Mouse (Mus musculus): Measurements from ENCODE around the gene Rabgef1. TPM values are rescaled to one million over a fixed set of nuclear protein-coding genes. Genes with fewer than 3 reads are reported as not detected.
A peak's percentile ranks its signal among the peaks of the same experiment; 100 is the strongest.
"Not testable (repeated sequence)": the region's sequence is repeated elsewhere in the genome, so short reads cannot be mapped to it uniquely, and the experiment has no call there.

The Rabgef1 gene
- total RNA-seq, 2 experiments from 2014 or later = 59.2 to 66.9 TPM

DNA sequence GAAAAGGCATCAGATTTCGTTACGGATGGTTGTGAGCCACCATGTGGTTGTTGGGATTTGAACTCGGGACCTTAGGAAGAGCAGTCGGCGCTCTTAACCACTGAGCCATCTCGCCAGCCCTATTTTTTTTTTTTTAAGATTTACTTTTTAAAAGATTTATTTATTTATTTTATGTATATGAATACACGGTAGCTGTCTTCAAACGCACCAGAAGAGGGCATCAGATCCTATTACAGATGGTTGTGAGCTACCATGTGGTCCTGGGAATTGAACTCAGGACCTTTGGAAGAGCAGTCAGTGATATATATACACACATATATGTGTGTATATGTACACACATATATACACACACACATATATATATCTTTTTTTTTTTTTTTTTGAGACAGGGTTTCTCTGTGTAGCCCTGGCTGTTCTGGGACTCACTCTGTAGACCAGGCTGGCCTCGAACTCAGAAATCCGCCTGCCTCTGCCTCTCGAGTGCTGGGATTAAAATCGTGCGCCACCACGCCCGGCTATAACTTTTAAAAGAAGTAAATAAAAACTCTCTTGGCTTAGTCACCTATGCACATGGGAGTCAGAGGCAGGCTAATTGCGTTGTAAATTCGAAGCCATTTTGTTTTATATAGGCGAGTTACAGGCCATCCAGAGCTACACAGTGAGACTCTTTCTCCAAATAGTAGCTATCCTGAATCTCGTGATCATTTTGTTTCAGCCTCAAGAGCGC lies 84.4 kb downstream of the Rabgef1 start:
- intact Hi-C loops (cut with DNase I) = loop anchor here (2.0 kb wide), 1 partner anchor 33 kb away; no protein-coding TSS in a partner anchor
- TF ChIP-seq CTCF (IDR thresholded peaks at IDR 0.05) = peak; percentile 22
- Histone ChIP-seq H3K4me3 (peak overlapping the region; percentile 91), H3K27ac (0 out of 2 replicates have a peak overlapping the region, but pooled peaks have one; percentile 34)
- not testable (repeated sequence) for DNase-seq (ENCODE audit: extremely low spot score in 1 of 2, low spot score in 2 of 2)

GRCm38 (mm10) chr5:130256678-130257271 lies 85.2 kb downstream of the Rabgef1 start:
- H3K27ac ChIP-seq = peak overlapping the region; percentile 81; the same call in 1 of the 2 replicates
- DNase-seq (ENCODE audit: extremely low spot score in 1 of 2, low spot score in 2 of 2) = peak; percentile 86 to 89
- no peak for TF ChIP-seq CTCF (IDR thresholded peaks at IDR 0.05)
- peak overlapping the region; percentile 91 for H3K4me3 ChIP-seq
- intact Hi-C loops (cut with DNase I) = no loop called here

GRCm38 (mm10) chr5:130257303-130257702 lies 85.7 kb downstream of the Rabgef1 start:
- no peak for TF ChIP-seq CTCF (IDR thresholded peaks at IDR 0.05)
- H3K27ac ChIP-seq = peak overlapping the region; percentile 81; the same call in 1 of the 2 replicates
- DNase-seq (ENCODE audit: extremely low spot score in 1 of 2, low spot score in 2 of 2) = no peak
- peak overlapping the region; percentile 91 for H3K4me3 ChIP-seq
- intact Hi-C loops (cut with DNase I) = no loop called here

DNA sequence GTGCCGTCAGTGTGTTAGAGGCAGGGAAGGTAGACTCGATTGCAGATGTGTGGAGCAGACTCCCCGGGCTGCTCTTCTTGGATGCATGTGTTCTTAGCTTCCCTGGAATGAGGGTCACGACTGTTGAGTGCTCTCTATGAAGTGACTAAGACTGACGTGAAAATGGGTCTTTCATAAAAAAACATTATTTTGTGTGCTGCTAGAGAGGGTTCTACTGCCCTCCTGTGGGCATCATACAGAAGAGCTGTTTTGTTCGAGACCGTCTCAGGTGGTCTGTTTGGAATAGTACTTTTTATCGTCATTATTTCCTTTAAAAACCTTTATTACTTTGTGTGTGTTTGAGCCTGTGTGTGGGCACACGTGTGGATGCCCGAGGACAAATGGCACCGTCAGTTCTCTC lies 91.9 kb downstream of the Rabgef1 start:
- intact Hi-C loops (cut with DNase I) = no loop called here
- DNase-seq (ENCODE audit: extremely low spot score in 1 of 2, low spot score in 2 of 2) = no peak
- Histone ChIP-seq H3K4me3 (no peak overlapping the region), H3K27ac (no peak overlapping the region)
- peak; percentile 59 for TF ChIP-seq CTCF (IDR thresholded peaks at IDR 0.05)

Other genes with a start within 250 kb of the Rabgef1 start
- 10 to 100 TPM; 43.9 to 48.6 TPM for gene Vkorc1l1, start 229.8 kb upstream of the Rabgef1 start, total RNA-seq (2021)
- gene Gusb, start 168.7 kb upstream of the Rabgef1 start, total RNA-seq (2021) = 10 to 100 TPM; 10.3 to 12.2 TPM
- 10 to 100 TPM; 15.7 to 23.5 TPM for gene Asl, start 142.6 kb upstream of the Rabgef1 start, total RNA-seq (2021)
- 10 to 100 TPM; 30.2 to 30.8 TPM for gene Crcp, start 142.5 kb upstream of the Rabgef1 start, total RNA-seq (2021)
- 10 to 100 TPM; 34.0 to 34.1 TPM for gene Tpst1, start 98.5 kb upstream of the Rabgef1 start, total RNA-seq (2021)
- gene Kctd7, start 26.9 kb upstream of the Rabgef1 start, total RNA-seq (2021) = 10 to 100 TPM; 13.2 to 13.8 TPM
- 10 to 100 TPM; 37.9 to 39.1 TPM for gene Tmem248, start 45.3 kb downstream of the Rabgef1 start, total RNA-seq (2021)
- gene Sbds, start 83.7 kb downstream of the Rabgef1 start, total RNA-seq (2021) = 10 to 100 TPM; 83.8 to 90.4 TPM
- gene Tyw1, start 83.8 kb downstream of the Rabgef1 start, total RNA-seq (2021) = 10 to 100 TPM; 15.4 to 16.1 TPM
- gene Caln1, start 197.7 kb downstream of the Rabgef1 start, total RNA-seq (2021) = 100 to 1,000 TPM; 116 to 124 TPM
- 1 to 10 TPM; 1.0 to 1.6 TPM for gene A330070K13Rik, start 212.8 kb downstream of the Rabgef1 start, total RNA-seq (2021)

All from left cerebral cortex, adult 2 months (tissue).